Mouse (Mus musculus): ENCODE data around the gene 4833427G06Rik.

DNA sequence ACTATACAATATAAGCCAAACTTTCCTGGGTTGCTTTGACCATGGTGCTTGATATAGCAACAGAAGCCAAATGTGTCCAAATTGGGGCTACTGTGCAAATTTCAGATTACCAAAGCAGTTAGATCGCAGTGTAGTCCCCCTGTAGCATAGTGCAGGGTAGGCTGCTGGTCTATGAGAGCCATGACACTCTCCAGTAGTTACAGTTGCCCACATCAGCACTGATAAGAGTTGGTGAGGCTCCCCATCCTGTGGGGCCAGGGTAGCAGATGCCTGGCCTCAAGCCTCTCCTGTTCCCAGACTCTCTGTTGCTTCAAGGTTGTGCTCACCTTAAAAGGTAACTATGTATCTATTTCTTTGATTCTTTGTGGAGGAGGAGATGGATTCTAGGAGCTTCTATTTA is 36.0 kb upstream of the 4833427G06Rik start:
- TF ChIP-seq CTCF (IDR thresholded peaks at IDR 0.05; ENCODE audit: borderline replicate concordance, control insufficient read depth, extremely low read depth, insufficient read depth, low read length, poor library complexity) (no peak), POLR2A (IDR thresholded peaks at IDR 0.05; ENCODE audit: control insufficient read depth, extremely low read depth, insufficient read depth, low read length, poor library complexity) (no peak)

Measured in thymus, adult 2 months (tissue).